Mouse (Mus musculus): ENCODE measurements around the gene Olfr125. TPM values are rescaled to one million over a fixed set of nuclear protein-coding genes. Genes with fewer than 3 reads are reported as not detected.

The Olfr125 gene
- not detected in 2 replicates for polyA plus RNA-seq (2015; fragmentation: Nextera tagmentation; extraction: Ambion mirVana)

GRCm38 (mm10) chr17:37832649-37833048 lies at the start of gene Olfr125:
Olfr125 (plus strand) TSS chr17:37832949.
- no peaks in the 10 kb centered on the region for H3K36me3 ChIP-seq (ENCODE audit: control insufficient read depth, insufficient read depth, low read length)
- no peaks in the 10 kb centered on the region for H3K27me3 ChIP-seq (ENCODE audit: control insufficient read depth, insufficient read depth, low read depth, low read length)
- no peaks in the 10 kb centered on the region for H3K4me1 ChIP-seq (replicated peaks; ENCODE audit: control insufficient read depth, insufficient read depth, low read length)
- H3K9ac ChIP-seq (ENCODE audit: low read length) = no peak within 1 kb of the TSS
- no peak within 1 kb of the TSS for H3K4me2 ChIP-seq (ENCODE audit: low read depth, low read length)
- H3K4me3 ChIP-seq (ENCODE audit: low read length) = no peak within 1 kb of the TSS
- H3K27ac ChIP-seq (ENCODE audit: low read length) = no peak within 1 kb of the TSS
- no peak for ATAC-seq (ENCODE audit: low read depth)
- H3K9me3 ChIP-seq (ENCODE audit: control insufficient read depth, low read length) = no peaks in the 10 kb centered on the region; the same call in 1 of the 2 replicates

DNA sequence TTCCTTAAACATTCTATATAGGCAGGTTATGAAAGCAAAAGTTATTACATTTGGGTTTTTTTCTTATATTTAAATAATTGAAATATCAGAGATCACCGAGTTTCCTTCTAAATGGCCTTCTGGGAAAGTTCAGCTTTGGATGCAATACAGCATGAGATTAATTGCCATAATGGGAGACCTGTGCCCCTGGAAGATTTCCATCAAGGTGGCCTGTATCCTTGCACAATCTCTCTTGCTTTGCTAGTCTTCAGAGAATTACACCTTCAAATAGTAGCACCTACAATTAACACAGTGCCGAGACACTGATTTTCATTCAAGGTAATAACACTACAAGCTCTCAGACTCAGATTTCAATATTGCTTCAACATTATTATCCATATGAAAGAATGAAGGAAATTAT lies 39.5 kb upstream of the Olfr125 start, which contains the start of gene Olfr123:
Gene Olfr123 (plus strand): TSS at position 301 of the 400 bp plus-strand sequence.
- ATAC-seq (ENCODE audit: low read depth) = no peak
- H3K27me3 ChIP-seq (ENCODE audit: control insufficient read depth, insufficient read depth, low read depth, low read length) = no peaks in the 10 kb centered on the region
- no peak within 1 kb of the TSS for H3K27ac ChIP-seq (ENCODE audit: low read length)
- H3K4me2 ChIP-seq (ENCODE audit: low read depth, low read length) = no peak within 1 kb of the TSS
- H3K4me1 ChIP-seq (replicated peaks; ENCODE audit: control insufficient read depth, insufficient read depth, low read length) = no peaks in the 10 kb centered on the region
- no peaks in the 10 kb centered on the region for H3K9me3 ChIP-seq (ENCODE audit: control insufficient read depth, low read length)
- H3K9ac ChIP-seq (ENCODE audit: low read length) = no peak within 1 kb of the TSS
- no peak within 1 kb of the TSS for H3K4me3 ChIP-seq (ENCODE audit: low read length)
- no peaks in the 10 kb centered on the region for H3K36me3 ChIP-seq (ENCODE audit: control insufficient read depth, insufficient read depth, low read length)
- WGBS = 89% methylated on average over 2 of the region's 2 CpGs

DNA sequence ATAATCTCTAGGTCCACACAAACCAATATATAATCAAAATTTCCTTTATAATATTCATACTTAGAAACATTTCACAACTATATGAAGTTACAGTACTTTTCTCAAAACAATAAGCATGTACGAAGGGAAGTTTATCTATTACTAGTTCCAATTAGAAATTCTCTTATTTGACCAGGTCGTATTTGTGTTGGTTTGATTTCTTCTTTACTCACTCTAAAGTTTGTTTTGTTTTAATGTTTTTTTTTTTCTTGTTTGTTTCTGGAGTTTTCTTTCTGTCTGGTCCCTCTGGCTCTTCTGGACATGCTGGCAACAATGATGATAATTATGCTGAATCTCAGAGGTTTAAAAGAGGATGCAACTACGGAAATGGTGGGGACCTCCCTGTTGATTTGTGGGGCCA lies 33.2 kb upstream of the Olfr125 start, which contains the start of gene Olfr124:
Gene Olfr124 (plus strand): TSS at position 301 of the 400 bp plus-strand sequence.
- Histone ChIP-seq H3K9ac (ENCODE audit: low read length) (no peak within 1 kb of the TSS), H3K4me1 (replicated peaks; ENCODE audit: control insufficient read depth, insufficient read depth, low read length) (no peaks in the 10 kb centered on the region), H3K27ac (ENCODE audit: low read length) (no peak within 1 kb of the TSS), H3K9me3 (ENCODE audit: control insufficient read depth, low read length) (no peaks in the 10 kb centered on the region), H3K27me3 (ENCODE audit: control insufficient read depth, insufficient read depth, low read depth, low read length) (no peaks in the 10 kb centered on the region), H3K4me3 (ENCODE audit: low read length) (no peak within 1 kb of the TSS), H3K4me2 (ENCODE audit: low read depth, low read length) (no peak within 1 kb of the TSS), H3K36me3 (ENCODE audit: control insufficient read depth, insufficient read depth, low read length) (no peaks in the 10 kb centered on the region)
- no peak for ATAC-seq (ENCODE audit: low read depth)
- 77% methylated on average over 3 of the region's 3 CpGs for WGBS

DNA sequence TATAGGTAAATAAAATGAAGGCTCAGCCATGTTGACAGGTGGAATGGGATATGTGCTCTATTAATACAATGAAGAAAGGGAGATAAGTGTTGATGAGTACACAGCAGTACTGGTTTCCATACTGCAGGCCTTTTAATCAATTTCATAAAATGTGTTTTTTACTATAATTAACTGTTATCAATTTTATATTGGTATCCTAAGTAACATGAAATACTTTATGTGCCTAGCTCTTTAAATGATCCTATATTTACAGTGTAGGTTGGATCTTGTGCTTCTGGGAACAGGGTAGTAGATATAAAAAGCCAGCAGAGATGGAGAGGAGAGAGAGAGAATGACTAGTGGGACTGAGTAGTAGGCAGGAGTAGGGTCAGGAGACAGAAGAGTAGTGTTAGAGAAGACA lies 14.4 kb downstream of the Olfr125 start, which contains the start of gene Olfr126:
Gene Olfr126 (plus strand): TSS at position 301 of the 400 bp plus-strand sequence.
- Histone ChIP-seq H3K27me3 (ENCODE audit: control insufficient read depth, insufficient read depth, low read depth, low read length) (no peaks in the 10 kb centered on the region), H3K9me3 (ENCODE audit: control insufficient read depth, low read length) (no peaks in the 10 kb centered on the region), H3K9ac (ENCODE audit: low read length) (no peak within 1 kb of the TSS), H3K4me2 (ENCODE audit: low read depth, low read length) (no peak within 1 kb of the TSS), H3K4me3 (ENCODE audit: low read length) (no peak within 1 kb of the TSS), H3K36me3 (ENCODE audit: control insufficient read depth, insufficient read depth, low read length) (no peaks in the 10 kb centered on the region), H3K27ac (ENCODE audit: low read length) (no peak within 1 kb of the TSS), H3K4me1 (replicated peaks; ENCODE audit: control insufficient read depth, insufficient read depth, low read length) (no peaks in the 10 kb centered on the region)
- ATAC-seq (ENCODE audit: low read depth) = no peak

GRCm38 (mm10) chr17:37863901-37864300 lies 31.2 kb downstream of the Olfr125 start:
- Histone ChIP-seq H3K4me3 (ENCODE audit: low read length) (no peak overlapping the region), H3K4me2 (ENCODE audit: low read depth, low read length) (no peak overlapping the region), H3K9ac (ENCODE audit: low read length) (no peak overlapping the region), H3K27ac (ENCODE audit: low read length) (no peak overlapping the region), H3K4me1 (replicated peaks; ENCODE audit: control insufficient read depth, insufficient read depth, low read length) (no peaks in the 10 kb centered on the region), H3K27me3 (ENCODE audit: control insufficient read depth, insufficient read depth, low read depth, low read length) (no peaks in the 10 kb centered on the region), H3K36me3 (ENCODE audit: control insufficient read depth, insufficient read depth, low read length) (no peaks in the 10 kb centered on the region), H3K9me3 (ENCODE audit: control insufficient read depth, low read length) (no peaks in the 10 kb centered on the region; the same call in 1 of the 2 replicates)
- no peak for ATAC-seq (ENCODE audit: low read depth)
- 59% methylated on average over 2 of the region's 2 CpGs for WGBS

- H3K4me3 ChIP-seq (ENCODE audit: low read length) = no peak overlapping the region
- H3K27ac ChIP-seq (ENCODE audit: low read length) = no peak overlapping the region
- no peaks in the 10 kb centered on the region for H3K36me3 ChIP-seq (ENCODE audit: control insufficient read depth, insufficient read depth, low read length)
- whole genome bisulfite sequencing = 21% methylated on average over 8 of the region's 8 CpGs
- H3K27me3 ChIP-seq (ENCODE audit: control insufficient read depth, insufficient read depth, low read depth, low read length) = no peaks in the 10 kb centered on the region
- no peaks in the 10 kb centered on the region for H3K9me3 ChIP-seq (ENCODE audit: control insufficient read depth, low read length)
- H3K9ac ChIP-seq (ENCODE audit: low read length) = no peak overlapping the region
- H3K4me2 ChIP-seq (ENCODE audit: low read depth, low read length) = no peak overlapping the region
- no peaks in the 10 kb centered on the region for H3K4me1 ChIP-seq (replicated peaks; ENCODE audit: control insufficient read depth, insufficient read depth, low read length)
- no peak for ATAC-seq (ENCODE audit: low read depth)
Observed at GRCm38 (mm10) chr17:37869676-37870205, 37.0 kb downstream of the Olfr125 start.

- no peaks in the 10 kb centered on the region for H3K36me3 ChIP-seq (ENCODE audit: control insufficient read depth, insufficient read depth, low read length)
- H3K27ac ChIP-seq (ENCODE audit: low read length) = no peak overlapping the region
- H3K4me3 ChIP-seq (ENCODE audit: low read length) = no peak overlapping the region
- no peaks in the 10 kb centered on the region for H3K27me3 ChIP-seq (ENCODE audit: control insufficient read depth, insufficient read depth, low read depth, low read length)
- H3K4me1 ChIP-seq (replicated peaks; ENCODE audit: control insufficient read depth, insufficient read depth, low read length) = no peaks in the 10 kb centered on the region
- no peak for ATAC-seq (ENCODE audit: low read depth)
- H3K9ac ChIP-seq (ENCODE audit: low read length) = no peak overlapping the region
- no peak overlapping the region for H3K4me2 ChIP-seq (ENCODE audit: low read depth, low read length)
- 72% methylated on average over 3 of the region's 3 CpGs for whole genome bisulfite sequencing
- H3K9me3 ChIP-seq (ENCODE audit: control insufficient read depth, low read length) = no peaks in the 10 kb centered on the region
Observed at GRCm38 (mm10) chr17:37873830-37874229, 41.1 kb downstream of the Olfr125 start.

Other genes starting within 250 kb of the Olfr125 start
- gene Olfr114, start 240.2 kb upstream of the Olfr125 start, polyA plus RNA-seq (2015; fragmentation: Nextera tagmentation; extraction: Ambion mirVana) = not detected in 2 replicates
- not detected in 2 replicates for gene Olfr115, start 205.8 kb upstream of the Olfr125 start, polyA plus RNA-seq (2015; fragmentation: Nextera tagmentation; extraction: Ambion mirVana)
- not detected in 2 replicates for gene Olfr116, start 205.8 kb upstream of the Olfr125 start, polyA plus RNA-seq (2015; fragmentation: Nextera tagmentation; extraction: Ambion mirVana)
- gene Olfr117, start 169.2 kb upstream of the Olfr125 start, polyA plus RNA-seq (2015; fragmentation: Nextera tagmentation; extraction: Ambion mirVana) = not detected in 2 replicates
- not detected in 2 replicates for gene Olfr118, start 166.0 kb upstream of the Olfr125 start, polyA plus RNA-seq (2015; fragmentation: Nextera tagmentation; extraction: Ambion mirVana)
- not detected in 2 replicates for gene Olfr119, start 136.4 kb upstream of the Olfr125 start, polyA plus RNA-seq (2015; fragmentation: Nextera tagmentation; extraction: Ambion mirVana)
- gene Olfr120, start 111.1 kb upstream of the Olfr125 start, polyA plus RNA-seq (2015; fragmentation: Nextera tagmentation; extraction: Ambion mirVana) = not detected in 2 replicates
- gene Olfr121, start 84.1 kb upstream of the Olfr125 start, polyA plus RNA-seq (2015; fragmentation: Nextera tagmentation; extraction: Ambion mirVana) = not detected in 2 replicates
- not detected in 2 replicates for gene Olfr122, start 64.3 kb upstream of the Olfr125 start, polyA plus RNA-seq (2015; fragmentation: Nextera tagmentation; extraction: Ambion mirVana)
- gene Olfr123, start 39.4 kb upstream of the Olfr125 start, polyA plus RNA-seq (2015; fragmentation: Nextera tagmentation; extraction: Ambion mirVana) = not detected in 2 replicates
- not detected in 2 replicates for gene Olfr124, start 33.1 kb upstream of the Olfr125 start, polyA plus RNA-seq (2015; fragmentation: Nextera tagmentation; extraction: Ambion mirVana)
- not detected in 2 replicates for gene Olfr126, start 14.5 kb downstream of the Olfr125 start, polyA plus RNA-seq (2015; fragmentation: Nextera tagmentation; extraction: Ambion mirVana)
- gene Olfr127, start 67.5 kb downstream of the Olfr125 start, polyA plus RNA-seq (2015; fragmentation: Nextera tagmentation; extraction: Ambion mirVana) = not detected in 2 replicates
- gene Olfr128, start 87.6 kb downstream of the Olfr125 start, polyA plus RNA-seq (2015; fragmentation: Nextera tagmentation; extraction: Ambion mirVana) = not detected in 2 replicates
- not detected in 2 replicates for gene Olfr761, start 120.1 kb downstream of the Olfr125 start, polyA plus RNA-seq (2015; fragmentation: Nextera tagmentation; extraction: Ambion mirVana)
- not detected in 2 replicates for gene Olfr129, start 227.1 kb downstream of the Olfr125 start, polyA plus RNA-seq (2015; fragmentation: Nextera tagmentation; extraction: Ambion mirVana)
- gene Olfr130, start 231.0 kb downstream of the Olfr125 start, polyA plus RNA-seq (2015; fragmentation: Nextera tagmentation; extraction: Ambion mirVana) = not detected in 2 replicates

All from lung, embryonic 16.5 days (tissue).